Mouse (Mus musculus) cortical plate, adult 2 months (tissue): ENCODE data around the gene Vps33b.
A peak's percentile ranks its signal among the peaks of the same experiment; 100 is the strongest.

ENCODE experiments used
- CTCF ChIP-seq: fragments of 200-500 bp; IDR thresholded peaks from 2 replicates; pipeline ENCODE4 v1.5.1; 2011; ENCODE audit warnings: mild to moderate bottlenecking, control low read depth, low read length; ENCODE audit not compliant: insufficient read depth; ENCODE audit errors: extremely low read depth
- POLR2A ChIP-seq: fragments of 200-500 bp; IDR thresholded peaks from 2 replicates; pipeline ENCODE4 v1.6.1; 2011; ENCODE audit warnings: mild to moderate bottlenecking, low read length, control low read depth; ENCODE audit not compliant: insufficient read depth; ENCODE audit errors: extremely low read depth

- TF ChIP-seq CTCF = no peak
- TF ChIP-seq POLR2A = peak; percentile 41; the same call in 1 of the 2 replicates
These were observed 8.0 kb upstream of the Vps33b start for GRCm38 (mm10) chr7:80261372-80261990.
